Mouse (Mus musculus) hindbrain, embryonic 15.5 days (tissue): ENCODE results near the gene Ltc4s. TPM values are rescaled to one million over a fixed set of nuclear protein-coding genes. Genes with fewer than 3 reads are reported as not detected.
A peak's percentile ranks its signal among the peaks of the same experiment; 100 is the strongest.

Experiments
- ATAC-seq: fragments of 200-750 bp; cut with Nextera tagmentation; 2 replicates; pipeline ENCODE4 v1.8.0; 2017; ENCODE audit warnings: low read depth, moderate number of reproducible peaks, moderate TSS enrichment; ENCODE audit not compliant: low FRiP score
- H3K27ac ChIP-seq: fragments of 300-500 bp; sonication (generic); replicated peaks from 2 replicates; pipeline ENCODE4 v1.5.1; 2015; ENCODE audit warnings: mild to moderate bottlenecking, inconsistent platforms
- H3K27me3 ChIP-seq: fragments of 300-500 bp; sonication (generic); 2 replicates; pipeline ENCODE4 v1.6.1; 2015; ENCODE audit warnings: control low read depth, inconsistent platforms
- H3K36me3 ChIP-seq: fragments of 300-500 bp; sonication (generic); 2 replicates; pipeline ENCODE4 v1.6.1; 2015; ENCODE audit warnings: control low read depth, inconsistent platforms
- H3K4me1 ChIP-seq: fragments of 300-500 bp; sonication (generic); replicated peaks from 2 replicates; pipeline ENCODE4 v1.6.1; 2015; ENCODE audit warnings: control low read depth, inconsistent platforms
- H3K4me2 ChIP-seq: fragments of 300-500 bp; sonication (generic); 2 replicates; pipeline ENCODE4 v1.6.1; 2015; ENCODE audit warnings: moderate library complexity, mild to moderate bottlenecking, inconsistent platforms
- H3K4me3 ChIP-seq: fragments of 300-500 bp; sonication (generic); 2 replicates; pipeline ENCODE4 v1.5.1; 2015; ENCODE audit warnings: mild to moderate bottlenecking, inconsistent platforms
- H3K9ac ChIP-seq: fragments of 300-500 bp; sonication (generic); 2 replicates; pipeline ENCODE4 v1.6.1; 2015; ENCODE audit warnings: inconsistent platforms
- H3K9me3 ChIP-seq: fragments of 300-500 bp; sonication (generic); 2 replicates; pipeline ENCODE4 v1.6.1; 2016; ENCODE audit warnings: control low read depth, inconsistent platforms
- WGBS: fragments of 180-500 bp; shearing (Covaris S2); methylation state at CpG from one replicate; pipeline ENCODE4 v1.1.7; 2015; 5-methylcytosine and 5-hydroxymethylcytosine counted together
- polyA plus RNA-seq: library from polyadenylated mRNA; unstranded; fragments of >200 nt; fragmentation: Nextera tagmentation; extraction: Ambion mirVana; gene quantifications from 2 replicates; pipeline ENCODE4 v1.2.1, GENCODE M21; 2015

Ltc4s gene
- polyA plus RNA-seq, 1 experiment from 2014 or later: 2.9 TPM

DNA sequence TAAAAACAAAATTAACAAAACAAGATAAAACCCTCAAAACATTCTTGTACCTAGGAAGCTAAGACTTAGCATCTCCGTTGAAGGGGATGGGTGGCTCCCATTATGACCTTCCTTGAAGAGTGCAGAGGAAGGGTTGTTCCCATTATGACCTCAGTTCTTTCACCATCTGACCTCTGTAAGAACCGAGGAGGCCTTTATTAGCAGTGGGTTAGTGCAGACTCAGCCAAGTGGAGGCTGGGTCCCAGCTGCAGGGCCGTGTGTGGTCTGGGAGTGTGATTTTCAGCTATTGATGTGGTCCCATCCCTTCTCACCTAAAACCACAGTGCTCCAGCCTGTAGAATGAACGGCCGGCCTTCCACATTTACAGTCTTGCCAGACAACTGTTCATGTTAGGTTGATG is 6.9 kb upstream of the Ltc4s start:
- Histone ChIP-seq H3K36me3 (no peaks in the 10 kb centered on the region), H3K9ac (no peak overlapping the region), H3K9me3 (no peaks in the 10 kb centered on the region), H3K27ac (no peak overlapping the region), H3K4me1 (no peaks in the 10 kb centered on the region), H3K27me3 (no peaks in the 10 kb centered on the region), H3K4me2 (no peak overlapping the region), H3K4me3 (no peak overlapping the region)
- WGBS: 72% methylated on average over 5 of the region's 5 CpGs
- ATAC-seq: no peak

DNA sequence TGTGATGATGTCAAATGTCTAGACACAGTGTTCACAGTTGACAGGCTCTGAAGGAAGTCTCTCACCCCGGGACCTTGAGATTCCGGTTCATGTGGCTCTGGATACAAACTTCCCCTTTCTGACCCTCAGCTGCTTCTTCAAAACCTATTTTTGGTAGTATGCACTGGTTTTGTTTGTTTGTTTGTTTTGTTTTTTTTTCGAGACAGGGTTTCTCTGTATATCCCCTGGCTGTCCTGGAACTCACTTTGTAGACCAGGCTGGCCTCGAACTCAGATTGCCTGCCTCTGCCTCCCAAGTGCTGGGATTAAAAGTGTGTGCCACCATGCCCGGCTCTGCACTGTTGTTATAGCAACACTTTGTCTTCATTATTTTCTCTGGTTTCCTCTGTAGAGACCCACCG is 5.5 kb upstream of the Ltc4s start:
- 83% methylated on average over 6 of the region's 6 CpGs for WGBS
- Histone ChIP-seq H3K27ac (no peak overlapping the region), H3K4me2 (no peak overlapping the region), H3K27me3 (no peaks in the 10 kb centered on the region), H3K9me3 (no peaks in the 10 kb centered on the region), H3K9ac (no peak overlapping the region), H3K4me1 (no peaks in the 10 kb centered on the region), H3K4me3 (no peak overlapping the region), H3K36me3 (no peaks in the 10 kb centered on the region)
- no peak for ATAC-seq

GRCm38 (mm10) chr11:50240235-50240911 is 2.0 kb upstream of the Ltc4s start:
- no peaks in the 10 kb centered on the region for H3K36me3 ChIP-seq
- WGBS: 92% methylated on average over 7 of the region's 7 CpGs

DNA sequence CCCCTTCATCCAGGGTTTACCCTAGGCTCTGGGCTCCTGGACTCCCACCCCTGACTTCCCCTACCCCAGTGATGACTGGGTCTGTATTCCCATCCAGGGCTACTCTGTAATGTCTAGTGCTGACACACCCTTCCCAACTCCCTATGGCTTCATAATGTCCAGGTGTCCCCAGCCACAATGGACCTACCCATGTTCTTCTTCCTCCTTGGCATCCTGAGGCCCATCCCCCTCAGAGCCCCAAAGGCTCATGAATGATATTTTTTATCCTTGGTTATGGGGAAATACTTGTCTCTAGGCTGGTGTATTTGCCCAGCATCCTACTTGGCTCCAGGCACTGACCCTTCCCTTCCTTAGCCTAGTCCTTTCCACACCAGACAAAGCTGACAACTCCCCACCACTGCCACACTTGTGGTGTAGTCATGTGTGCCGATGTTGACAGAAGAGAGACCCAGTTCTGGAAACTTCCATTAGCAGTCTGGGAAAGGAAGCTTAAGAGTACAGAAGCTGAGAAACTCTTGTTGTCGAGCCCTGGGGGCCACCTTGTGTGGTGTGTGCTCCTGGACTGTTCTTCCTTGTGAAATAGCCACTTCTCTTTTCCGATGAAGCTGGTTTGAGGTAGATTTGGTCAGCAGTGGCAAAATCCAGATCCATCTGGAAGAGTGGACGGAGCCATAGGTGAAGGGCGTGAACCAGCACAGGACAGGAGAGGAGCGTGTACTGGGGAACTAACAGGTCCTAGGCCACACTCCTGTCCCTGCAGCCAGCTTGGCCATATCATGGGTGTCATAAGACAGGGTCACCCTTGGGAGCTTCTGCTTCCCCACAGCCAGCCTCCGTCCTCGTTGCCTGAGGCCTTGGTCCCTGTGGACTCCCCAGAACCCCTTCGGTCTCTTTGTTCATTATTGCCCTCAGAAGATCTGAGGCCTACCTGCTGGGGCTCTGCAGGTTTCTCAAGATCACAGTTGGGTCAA is 690 bp upstream of the Ltc4s start:
- WGBS: 89% methylated on average over 9 of the region's 9 CpGs
- H3K9me3 ChIP-seq: no peaks in the 10 kb centered on the region

More at GRCm38 (mm10) chr11:50240235-50240911, 2.0 kb upstream of the Ltc4s start:
- Histone ChIP-seq H3K4me1 (peaks cover 19% of the 10 kb centered on the region), H3K27me3 (no peaks in the 10 kb centered on the region), H3K4me2 (no peak overlapping the region), H3K9ac (no peak overlapping the region), H3K4me3 (no peak overlapping the region), H3K9me3 (no peaks in the 10 kb centered on the region), H3K27ac (no peak overlapping the region)
- no peak for ATAC-seq

DNA sequence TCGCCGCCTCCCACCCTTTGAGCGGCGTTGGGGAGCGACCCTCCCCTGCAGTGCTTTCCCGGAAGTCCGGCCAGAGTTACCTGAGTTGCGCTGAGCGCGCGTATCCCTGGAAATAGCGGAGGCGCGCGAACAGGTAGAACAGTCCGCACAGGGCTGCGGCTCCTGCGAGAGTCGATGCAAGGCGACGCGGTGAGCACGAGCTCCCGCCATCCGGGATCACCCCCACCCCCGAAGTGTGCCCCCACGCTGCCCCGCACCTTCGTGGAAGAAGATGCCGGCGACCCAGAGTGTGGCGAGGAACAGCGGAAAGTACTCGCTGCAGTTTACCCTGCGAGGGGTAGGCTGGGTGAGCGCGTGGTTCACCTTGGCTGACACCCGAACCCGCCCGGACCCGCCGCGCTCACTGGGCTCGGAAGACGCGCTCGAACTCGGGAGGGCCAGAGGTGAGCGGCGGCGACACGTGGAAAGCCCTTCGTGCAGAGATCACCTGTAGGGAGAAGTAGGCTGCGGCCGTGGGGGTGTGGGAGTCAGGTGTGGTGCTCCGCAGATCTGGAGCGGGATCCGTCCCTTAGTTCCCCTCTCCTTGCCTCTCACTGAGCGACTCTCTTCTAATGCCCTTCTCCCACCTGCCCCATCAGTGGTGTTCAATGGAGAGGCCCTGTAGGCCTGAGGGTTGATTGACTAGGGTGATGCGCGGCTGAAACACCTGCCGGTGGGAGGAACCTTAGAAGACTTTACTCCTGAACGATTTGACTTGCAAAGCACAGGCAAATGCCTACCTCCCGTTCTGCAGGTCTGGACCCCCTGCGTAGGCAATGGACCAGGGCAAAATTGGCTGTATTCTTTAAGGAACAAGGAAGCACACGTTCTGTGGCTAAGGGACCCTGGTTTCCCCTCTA is 1.2 kb downstream of the Ltc4s start:
- Histone ChIP-seq H3K4me2 (peak overlapping the region; percentile 96), H3K9ac (peak overlapping the region; percentile 48), H3K27ac (no peak overlapping the region), H3K4me1 (peaks cover 19% of the 10 kb centered on the region), H3K9me3 (no peaks in the 10 kb centered on the region), H3K36me3 (peaks cover 32% of the 10 kb centered on the region), H3K4me3 (peak overlapping the region; percentile 61), H3K27me3 (no peaks in the 10 kb centered on the region)
- ATAC-seq: peak; percentile 45
- WGBS: 2% methylated on average over 66 of the region's 66 CpGs

More for the DNA sequence above, 690 bp upstream of the Ltc4s start:
- Histone ChIP-seq H3K27me3 (no peaks in the 10 kb centered on the region), H3K4me2 (no peak overlapping the region), H3K9ac (no peak overlapping the region), H3K4me3 (no peak overlapping the region), H3K36me3 (peaks cover 13% of the 10 kb centered on the region), H3K4me1 (peaks cover 19% of the 10 kb centered on the region), H3K27ac (no peak overlapping the region)
- ATAC-seq: no peak

DNA sequence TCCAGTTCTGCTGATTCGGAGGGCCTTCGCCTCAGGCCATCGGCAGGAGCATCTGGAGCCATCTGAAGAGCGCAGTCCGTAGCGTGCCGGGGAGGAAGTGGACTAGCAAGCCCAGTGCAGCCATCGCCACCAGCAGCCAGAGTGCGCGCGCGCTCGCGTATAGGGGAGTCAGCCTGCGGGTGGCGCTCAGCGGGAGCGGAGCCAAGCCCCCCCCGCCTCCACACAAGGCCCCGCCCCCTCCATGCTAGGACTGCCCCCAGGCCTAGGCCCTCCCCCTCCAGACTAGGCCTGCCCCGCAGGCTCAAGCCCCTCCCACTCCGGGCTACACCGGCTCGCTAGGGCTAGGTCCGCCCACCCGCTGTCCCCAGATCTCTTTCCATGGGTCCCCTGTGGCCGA is 1.9 kb downstream of the Ltc4s start:
- Histone ChIP-seq H3K9ac (peak overlapping the region; percentile 48), H3K27me3 (no peaks in the 10 kb centered on the region), H3K4me3 (peak overlapping the region; percentile 61), H3K9me3 (no peaks in the 10 kb centered on the region), H3K36me3 (peaks cover 38% of the 10 kb centered on the region), H3K4me1 (peaks cover 19% of the 10 kb centered on the region), H3K4me2 (peak overlapping the region; percentile 96), H3K27ac (peak overlapping the region; percentile 32; the same call in 1 of the 2 replicates)
- ATAC-seq: peak; percentile 89
- WGBS: under 1% methylated on average over 26 of the region's 27 CpGs

DNA sequence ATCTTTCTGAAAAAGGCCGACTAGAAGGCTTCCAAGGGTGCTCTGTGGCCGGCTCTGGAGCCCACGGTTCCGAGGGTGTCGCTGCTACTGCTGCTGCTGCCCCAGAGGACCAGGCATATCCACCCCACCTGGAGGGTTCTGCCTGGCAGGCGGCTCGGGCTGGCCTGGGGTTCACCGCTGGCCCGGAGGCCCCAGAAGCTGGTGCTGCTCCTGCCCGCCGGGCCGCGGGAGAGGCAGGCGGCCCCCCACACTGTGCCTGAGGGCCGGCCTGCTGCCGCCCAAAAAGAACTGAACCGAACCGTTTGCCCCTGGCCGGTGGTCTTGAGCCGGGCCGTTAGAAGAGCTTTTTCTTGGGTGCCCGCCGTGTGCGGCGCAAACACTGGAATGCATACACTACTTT is 3.8 kb downstream of the Ltc4s start:
- Histone ChIP-seq H3K9ac (no peak overlapping the region), H3K27me3 (no peaks in the 10 kb centered on the region), H3K9me3 (no peaks in the 10 kb centered on the region), H3K4me1 (peaks cover 27% of the 10 kb centered on the region), H3K4me2 (no peak overlapping the region), H3K36me3 (peaks cover 40% of the 10 kb centered on the region), H3K4me3 (no peak overlapping the region), H3K27ac (no peak overlapping the region)
- no peak for ATAC-seq
- WGBS: 95% methylated on average over 25 of the region's 25 CpGs

DNA sequence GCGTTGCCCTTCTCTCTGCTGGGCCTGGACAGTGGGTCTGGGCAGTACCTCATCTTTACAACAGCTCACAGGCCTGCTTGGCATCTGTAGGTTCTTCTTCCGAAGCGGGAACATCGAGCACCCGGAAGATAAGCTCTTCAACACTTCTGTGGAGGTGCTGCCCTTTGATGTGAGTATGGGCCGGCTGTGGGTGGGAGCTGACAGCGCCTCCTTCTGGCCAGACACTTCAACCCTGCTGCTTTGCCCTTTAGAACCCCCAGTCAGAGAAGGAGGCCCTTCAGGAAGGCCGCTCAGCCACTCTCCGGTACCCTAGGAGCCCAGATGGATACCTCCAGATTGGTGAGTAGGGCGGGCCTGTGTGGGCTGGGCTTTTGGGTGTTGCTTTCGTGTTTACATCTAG is 4.4 kb downstream of the Ltc4s start:
- H3K9me3 ChIP-seq: no peaks in the 10 kb centered on the region
- H3K27ac ChIP-seq: no peak overlapping the region
- H3K4me3 ChIP-seq: no peak overlapping the region
- WGBS: 86% methylated on average over 11 of the region's 11 CpGs
- no peak for ATAC-seq
- H3K27me3 ChIP-seq: no peaks in the 10 kb centered on the region
- peaks cover 40% of the 10 kb centered on the region for H3K36me3 ChIP-seq
- no peak overlapping the region for H3K4me2 ChIP-seq
- peaks cover 33% of the 10 kb centered on the region for H3K4me1 ChIP-seq
- no peak overlapping the region for H3K9ac ChIP-seq

GRCm38 (mm10) chr11:50233022-50233421 is 5.4 kb downstream of the Ltc4s start:
- Histone ChIP-seq H3K4me1 (peaks cover 39% of the 10 kb centered on the region), H3K27me3 (no peaks in the 10 kb centered on the region), H3K4me3 (no peak overlapping the region), H3K27ac (no peak overlapping the region), H3K9ac (no peak overlapping the region), H3K4me2 (no peak overlapping the region), H3K36me3 (peaks cover 40% of the 10 kb centered on the region), H3K9me3 (no peaks in the 10 kb centered on the region)
- ATAC-seq: no peak
- 93% methylated on average over 13 of the region's 13 CpGs for WGBS

GRCm38 (mm10) chr11:50231411-50231810 is 7.0 kb downstream of the Ltc4s start:
- no peak overlapping the region for H3K9ac ChIP-seq
- H3K9me3 ChIP-seq: no peaks in the 10 kb centered on the region
- ATAC-seq: no peak
- peaks cover 44% of the 10 kb centered on the region for H3K4me1 ChIP-seq
- H3K4me3 ChIP-seq: no peak overlapping the region
- H3K27me3 ChIP-seq: no peaks in the 10 kb centered on the region
- peaks cover 43% of the 10 kb centered on the region for H3K36me3 ChIP-seq
- 20% methylated on average over 8 of the region's 8 CpGs for WGBS
- H3K27ac ChIP-seq: no peak overlapping the region
- peak overlapping the region; percentile 46 for H3K4me2 ChIP-seq

GRCm38 (mm10) chr11:50230481-50231304 is 7.7 kb downstream of the Ltc4s start:
- ATAC-seq: no peak
- peaks cover 44% of the 10 kb centered on the region for H3K4me1 ChIP-seq
- no peak overlapping the region for H3K9ac ChIP-seq

More at GRCm38 (mm10) chr11:50230481-50231304, 7.7 kb downstream of the Ltc4s start:
- peaks cover 43% of the 10 kb centered on the region for H3K36me3 ChIP-seq
- WGBS: 30% methylated on average over 45 of the region's 45 CpGs
- H3K27ac ChIP-seq: no peak overlapping the region
- H3K9me3 ChIP-seq: no peaks in the 10 kb centered on the region
- H3K4me2 ChIP-seq: peak overlapping the region; percentile 46
- no peaks in the 10 kb centered on the region for H3K27me3 ChIP-seq
- H3K4me3 ChIP-seq: 0 out of 2 replicates have a peak overlapping the region, but pooled peaks have one; percentile 5
